Mouse (Mus musculus) cerebellum, adult 9-11 months (tissue): Measurements from ENCODE around the gene Pawr.
"Not testable (repeated sequence)": the region's sequence is repeated elsewhere in the genome, so short reads cannot be mapped to it uniquely, and the experiment has no call there.

Source experiments
- DNase-seq: peaks from one replicate; pipeline ENCODE4 v3.0.0; 2022

Gene Pawr

GRCm38 (mm10) chr10:108394306-108394705 is 62.4 kb downstream of the Pawr start:
- no peak for DNase-seq

GRCm38 (mm10) chr10:108395229-108395628 is 63.3 kb downstream of the Pawr start:
- DNase-seq = no peak

GRCm38 (mm10) chr10:108395647-108396046 is 63.7 kb downstream of the Pawr start:
- no peak for DNase-seq

- DNase-seq = no peak
Observed at GRCm38 (mm10) chr10:108402751-108403150, 70.8 kb downstream of the Pawr start.

- no peak for DNase-seq
Observed at GRCm38 (mm10) chr10:108403366-108403865, 71.5 kb downstream of the Pawr start.

GRCm38 (mm10) chr10:108404087-108404486 is 72.2 kb downstream of the Pawr start:
- DNase-seq = no peak

GRCm38 (mm10) chr10:108405076-108405475 is 73.2 kb downstream of the Pawr start:
- no peak for DNase-seq

- DNase-seq = no peak
Observed at GRCm38 (mm10) chr10:108405931-108406330, 74.0 kb downstream of the Pawr start.

- DNase-seq = no peak
Observed at GRCm38 (mm10) chr10:108406798-108407754, 75.2 kb downstream of the Pawr start.

GRCm38 (mm10) chr10:108408025-108408424 is 76.1 kb downstream of the Pawr start:
- DNase-seq = no peak

GRCm38 (mm10) chr10:108408437-108408836 is 76.5 kb downstream of the Pawr start:
- no peak for DNase-seq

- no peak for DNase-seq
Observed at GRCm38 (mm10) chr10:108408986-108409385, 77.1 kb downstream of the Pawr start.

GRCm38 (mm10) chr10:108409529-108409928 is 77.6 kb downstream of the Pawr start:
- no peak for DNase-seq

GRCm38 (mm10) chr10:108414936-108415635 is 83.2 kb downstream of the Pawr start:
- DNase-seq = no peak

GRCm38 (mm10) chr10:108417448-108417847 is 85.5 kb downstream of the Pawr start:
- DNase-seq = no peak

- DNase-seq = no peak
Observed at GRCm38 (mm10) chr10:108430553-108430952, 98.6 kb downstream of the Pawr start.

- no peak for DNase-seq
Observed at GRCm38 (mm10) chr10:108432194-108432593, 100.3 kb downstream of the Pawr start.

- DNase-seq = no peak
Observed at GRCm38 (mm10) chr10:108433976-108434375, 102.1 kb downstream of the Pawr start.

GRCm38 (mm10) chr10:108435616-108436015 is 103.7 kb downstream of the Pawr start:
- no peak for DNase-seq

- no peak for DNase-seq
Observed at GRCm38 (mm10) chr10:108436365-108436764, 104.4 kb downstream of the Pawr start.

GRCm38 (mm10) chr10:108440251-108440650 is 108.3 kb downstream of the Pawr start:
- not testable (repeated sequence) for DNase-seq

- no peak for DNase-seq
Observed at GRCm38 (mm10) chr10:108443931-108444876, 112.3 kb downstream of the Pawr start.

GRCm38 (mm10) chr10:108445123-108445522 is 113.2 kb downstream of the Pawr start:
- DNase-seq = no peak
